Mouse (Mus musculus) MEL (cell line): ENCODE data around the gene Cnn2. TPM values are rescaled to one million over a fixed set of nuclear protein-coding genes. Genes with fewer than 3 reads are reported as not detected.

ENCODE experiments used
- DNase-seq: peaks from one replicate; pipeline ENCODE4 v3.0.0; 2011; ENCODE audit warnings: low read depth, low spot score
- H3K27ac ChIP-seq: 2 replicates; pipeline ENCODE4 v1.5.1; 2012; ENCODE audit warnings: low read depth, mild to moderate bottlenecking, control low read depth, low read length, moderate library complexity; ENCODE audit not compliant: control insufficient read depth
- H3K27me3 ChIP-seq, 2 experiments: fragments of 150-350 bp in 1 of 2; sonication (generic) in 1 of 2; 2 replicates each; pipeline ENCODE4 v1.6.1; 2012; ENCODE audit warnings: low read length in 2 of 2, mild to moderate bottlenecking in 2 of 2, improper control_type of control experiment in 1 of 2, moderate library complexity in 1 of 2; ENCODE audit not compliant: insufficient read depth in 2 of 2, control insufficient read depth in 1 of 2
- H3K36me3 ChIP-seq, 2 experiments: 2 replicates each; pipeline ENCODE4 v1.6.1; 2012 to 2014; ENCODE audit warnings: low read length in 2 of 2, improper control_type of control experiment in 1 of 2, inconsistent platforms in 1 of 2, mild to moderate bottlenecking in 1 of 2; ENCODE audit not compliant: insufficient read depth in 2 of 2, control insufficient read depth in 1 of 2
- H3K4me1 ChIP-seq, 2 experiments: fragments of 150-350 bp in 1 of 2; sonication (generic) in 1 of 2; 2 replicates each; pipeline ENCODE4 v1.6.1; 2012; ENCODE audit warnings: low read length in 2 of 2, improper control_type of control experiment in 1 of 2, mild to moderate bottlenecking in 1 of 2; ENCODE audit not compliant: insufficient read depth in 2 of 2, control insufficient read depth in 1 of 2
- H3K4me3 ChIP-seq, 2 experiments: fragments of 150-350 bp in 1 of 2; sonication (generic) in 1 of 2; 2 replicates each; pipeline ENCODE4 v1.5.1; 2012; ENCODE audit warnings: low read depth in 2 of 2, low read length in 2 of 2, mild to moderate bottlenecking in 2 of 2, moderate library complexity in 2 of 2, control low read depth in 1 of 2, improper control_type of control experiment in 1 of 2; ENCODE audit not compliant: control insufficient read depth in 1 of 2, insufficient read depth in 1 of 2
- H3K79me2 ChIP-seq: 2 replicates; pipeline ENCODE4 v1.6.1; 2012; ENCODE audit warnings: mild to moderate bottlenecking, low read length, moderate library complexity; ENCODE audit not compliant: control insufficient read depth, poor library complexity, insufficient read depth
- H3K9ac ChIP-seq: 2 replicates; pipeline ENCODE4 v1.6.1; 2012; ENCODE audit warnings: low read depth, mild to moderate bottlenecking, control low read depth, low read length, moderate library complexity; ENCODE audit not compliant: control insufficient read depth, poor library complexity, severe bottlenecking
- H3K9me3 ChIP-seq: fragments of 150-350 bp; sonication (generic); replicated peaks from 2 replicates; pipeline ENCODE4 v1.6.1; 2012; ENCODE audit warnings: mild to moderate bottlenecking, low read length, improper control_type of control experiment, moderate library complexity; ENCODE audit not compliant: insufficient read depth
- CHD2 ChIP-seq: IDR thresholded peaks from 2 replicates; pipeline ENCODE4 v1.6.1; 2011; ENCODE audit warnings: low read length, improper control_type of control experiment
- ETS1 ChIP-seq: IDR thresholded peaks from 2 replicates; pipeline ENCODE4 v1.6.1; 2012; ENCODE audit warnings: low read depth, mild to moderate bottlenecking, inconsistent platforms, low read length, improper control_type of control experiment, moderate library complexity
- GABPA ChIP-seq: IDR thresholded peaks from 2 replicates; pipeline ENCODE4 v1.6.1; 2012; ENCODE audit warnings: low read depth, mild to moderate bottlenecking, inconsistent platforms, low read length, improper control_type of control experiment, moderate library complexity
- HCFC1 ChIP-seq: IDR thresholded peaks from 2 replicates; pipeline ENCODE4 v1.6.1; 2012; ENCODE audit warnings: low read depth, mild to moderate bottlenecking, inconsistent platforms, low read length, improper control_type of control experiment, moderate library complexity
- KAT2A ChIP-seq: conservative IDR thresholded peaks from 2 replicates; pipeline ENCODE4 v1.6.1; 2012; ENCODE audit warnings: low read depth, low read length, improper control_type of control experiment, inconsistent platforms
- MAX ChIP-seq: IDR thresholded peaks from 2 replicates; pipeline ENCODE4 v1.6.1; 2011; ENCODE audit warnings: low read length, improper control_type of control experiment
- MAZ ChIP-seq: IDR thresholded peaks from 2 replicates; pipeline ENCODE4 v1.6.1; 2012; ENCODE audit warnings: low read depth, mild to moderate bottlenecking, inconsistent platforms, low read length, improper control_type of control experiment
- MEF2A ChIP-seq: IDR thresholded peaks from 2 replicates; pipeline ENCODE4 v1.6.1; 2014; ENCODE audit warnings: low read depth, mild to moderate bottlenecking, inconsistent platforms, low read length, improper control_type of control experiment; ENCODE audit not compliant: poor library complexity, insufficient replicate concordance, severe bottlenecking; ENCODE audit errors: extremely low read depth
- MYB ChIP-seq: IDR thresholded peaks from 2 replicates; pipeline ENCODE4 v1.6.1; 2011; ENCODE audit warnings: mild to moderate bottlenecking, low read depth, low read length, improper control_type of control experiment
- MYC ChIP-seq: IDR thresholded peaks from 2 replicates; pipeline ENCODE4 v1.6.1; 2011; ENCODE audit warnings: low read depth, mild to moderate bottlenecking, low read length, improper control_type of control experiment, moderate library complexity
- NELFE ChIP-seq: IDR thresholded peaks from 2 replicates; pipeline ENCODE4 v1.6.1; 2011; ENCODE audit warnings: low read depth, low read length, improper control_type of control experiment
- NRF1 ChIP-seq: IDR thresholded peaks from 2 replicates; pipeline ENCODE4 v1.6.1; 2014; ENCODE audit warnings: low read depth, mild to moderate bottlenecking, inconsistent platforms, low read length, improper control_type of control experiment, moderate library complexity; ENCODE audit not compliant: poor library complexity, insufficient read depth, severe bottlenecking
- POLR2A ChIP-seq, 2 experiments: IDR thresholded peaks; 2 replicates each; pipeline ENCODE4 v1.6.1; 2011 to 2012; ENCODE audit warnings: low read length in 2 of 2, mild to moderate bottlenecking in 2 of 2, control low read depth in 1 of 2, improper control_type of control experiment in 1 of 2, low read depth in 1 of 2, moderate library complexity in 1 of 2; ENCODE audit not compliant: control insufficient read depth in 1 of 2, insufficient read depth in 1 of 2, poor library complexity in 1 of 2
- POLR2AphosphoS5 ChIP-seq: IDR thresholded peaks from 2 replicates; pipeline ENCODE4 v1.6.1; 2012; ENCODE audit warnings: low read depth, borderline replicate concordance, mild to moderate bottlenecking, inconsistent platforms, low read length, moderate library complexity, mixed read lengths
- RAD21 ChIP-seq: IDR thresholded peaks from 2 replicates; pipeline ENCODE4 v1.6.1; 2011; ENCODE audit warnings: mild to moderate bottlenecking, low read depth, low read length, improper control_type of control experiment
- SIN3A ChIP-seq: IDR thresholded peaks from 2 replicates; pipeline ENCODE4 v1.6.1; 2012; ENCODE audit warnings: low read length, improper control_type of control experiment, inconsistent platforms
- SMC3 ChIP-seq: IDR thresholded peaks from 2 replicates; pipeline ENCODE4 v1.6.1; 2011; ENCODE audit warnings: low read depth, low read length, improper control_type of control experiment
- TAL1 ChIP-seq: IDR thresholded peaks from 2 replicates; pipeline ENCODE4 v1.6.1; 2012; ENCODE audit warnings: mild to moderate bottlenecking, inconsistent platforms, low read length, moderate library complexity, mixed read lengths
- USF1 ChIP-seq: IDR thresholded peaks from 2 replicates; pipeline ENCODE4 v1.6.1; 2014; ENCODE audit warnings: low read depth, mild to moderate bottlenecking, inconsistent platforms, low read length, improper control_type of control experiment, moderate library complexity
- USF2 ChIP-seq, 2 experiments: IDR thresholded peaks; 2 replicates each; pipeline ENCODE4 v1.6.1; 2011 to 2012; ENCODE audit warnings: improper control_type of control experiment in 2 of 2, low read length in 2 of 2, borderline replicate concordance in 1 of 2, inconsistent platforms in 1 of 2, low read depth in 1 of 2, mild to moderate bottlenecking in 1 of 2; ENCODE audit not compliant: insufficient read depth in 1 of 2
- ZKSCAN1 ChIP-seq: IDR thresholded peaks from 2 replicates; pipeline ENCODE4 v1.6.1; 2012; ENCODE audit warnings: low read depth, mild to moderate bottlenecking, inconsistent platforms, low read length, improper control_type of control experiment, moderate library complexity
- polyA plus RNA-seq, 2 experiments: library from polyadenylated mRNA; stranded (reverse) in 1 of 2; unstranded in 1 of 2; fragments of >175 nt in 1 of 2; fragments of >200 nt in 1 of 2; gene quantifications; 2 replicates each; pipeline versions ENCODE4 v1.2.1 to v1.2.4; 2012; ENCODE audit warnings: low replicate concordance in 2 of 2, low read depth in 1 of 2; ENCODE audit not compliant: insufficient read length in 2 of 2, insufficient read depth in 1 of 2, missing spikeins in 1 of 2
- total RNA-seq: library from RNA; depleted of rRNA; stranded (reverse); fragments of 300-350 nt; gene quantifications from 2 replicates; pipeline ENCODE4 v1.2.3, GENCODE M21; 2012

Cnn2 gene
- total and polyA plus RNA-seq, 3 experiments, result 8.7 to 25.3 TPM; not detected in 1

GRCm38 (mm10) chr10:79972831-79973230 lies 15.6 kb upstream of the Cnn2 start:
- H3K27me3 ChIP-seq, result no peaks in the 10 kb centered on the region
- no peaks in the 10 kb centered on the region; a peak in 1 of 4 replicates for H3K36me3 ChIP-seq

GRCm38 (mm10) chr10:79974087-79974486 lies 14.3 kb upstream of the Cnn2 start:
- Histone ChIP-seq H3K9ac (no peak overlapping the region), H3K4me3 (no peak overlapping the region), H3K36me3 (no peaks in the 10 kb centered on the region; a peak in 1 of 4 replicates), H3K27me3 (no peaks in the 10 kb centered on the region), H3K79me2 (no peaks in the 10 kb centered on the region), H3K9me3 (no peaks in the 10 kb centered on the region)
- no peak for DNase-seq
- TF ChIP-seq MYB (no peak), USF2 (IDR thresholded peaks at IDR 0.05; ENCODE audit: borderline replicate concordance in 1 of 2, insufficient read depth in 1 of 2, low read depth in 1 of 2, low read length in 2 of 2) (no peak)
- TF ChIP-seq, all 39 proteins: peak for 0
- H3K4me1 ChIP-seq, result no peaks in the 10 kb centered on the region
- no peak overlapping the region for H3K27ac ChIP-seq

More at GRCm38 (mm10) chr10:79972831-79973230, 15.6 kb upstream of the Cnn2 start:
- no peak for DNase-seq
- no peak overlapping the region for H3K4me3 ChIP-seq
- TF ChIP-seq KAT2A (no peak), POLR2A (IDR thresholded peaks at IDR 0.05; ENCODE audit: control insufficient read depth in 1 of 2, insufficient read depth in 1 of 2, low read depth in 1 of 2, low read length in 2 of 2, poor library complexity in 1 of 2) (0 out of 4 replicates have a peak, but pooled peaks of 1 of the 2 experiments have one; percentile 21), SIN3A (no peak), HCFC1 (no peak)
- TF ChIP-seq, all 39 proteins: peak for 1
- no peak overlapping the region for H3K9ac ChIP-seq
- H3K4me1 ChIP-seq, result no peaks in the 10 kb centered on the region
- no peaks in the 10 kb centered on the region for H3K9me3 ChIP-seq
- H3K79me2 ChIP-seq, result no peaks in the 10 kb centered on the region
- H3K27ac ChIP-seq, result no peak overlapping the region

GRCm38 (mm10) chr10:79974668-79975067 lies 13.7 kb upstream of the Cnn2 start:
- Histone ChIP-seq H3K27ac (no peak overlapping the region), H3K36me3 (no peaks in the 10 kb centered on the region; a peak in 1 of 4 replicates), H3K9me3 (no peaks in the 10 kb centered on the region), H3K79me2 (peaks cover under 1% of the 10 kb centered on the region; the same call in 1 of the 2 replicates), H3K4me1 (no peaks in the 10 kb centered on the region)
- peak; percentile 61 for DNase-seq
- no peak for TF ChIP-seq ZKSCAN1
- TF ChIP-seq MEF2A, result no peak
- no peak for TF ChIP-seq USF1
- no peak for TF ChIP-seq MAX
- TF ChIP-seq MYC, result no peak
- no peak for TF ChIP-seq TAL1
- TF ChIP-seq ETS1, result no peak
- no peak for TF ChIP-seq SMC3
- no peak for TF ChIP-seq NELFE
- no peak for TF ChIP-seq NRF1
- TF ChIP-seq USF2 (IDR thresholded peaks at IDR 0.05; ENCODE audit: borderline replicate concordance in 1 of 2, insufficient read depth in 1 of 2, low read depth in 1 of 2, low read length in 2 of 2), result no peak
- no peak for TF ChIP-seq MAZ
- TF ChIP-seq HCFC1, result no peak
- no peak for TF ChIP-seq POLR2AphosphoS5
- no peak for TF ChIP-seq CHD2
- no peak for TF ChIP-seq RAD21
- no peak for TF ChIP-seq GABPA
- TF ChIP-seq, all 39 proteins: peak for 0
- H3K4me3 ChIP-seq, result no peak overlapping the region
- H3K9ac ChIP-seq, result no peak overlapping the region
- no peaks in the 10 kb centered on the region for H3K27me3 ChIP-seq
